ENCODE assay signal across 9 mouse cellular contexts in the genomic region with DNA sequence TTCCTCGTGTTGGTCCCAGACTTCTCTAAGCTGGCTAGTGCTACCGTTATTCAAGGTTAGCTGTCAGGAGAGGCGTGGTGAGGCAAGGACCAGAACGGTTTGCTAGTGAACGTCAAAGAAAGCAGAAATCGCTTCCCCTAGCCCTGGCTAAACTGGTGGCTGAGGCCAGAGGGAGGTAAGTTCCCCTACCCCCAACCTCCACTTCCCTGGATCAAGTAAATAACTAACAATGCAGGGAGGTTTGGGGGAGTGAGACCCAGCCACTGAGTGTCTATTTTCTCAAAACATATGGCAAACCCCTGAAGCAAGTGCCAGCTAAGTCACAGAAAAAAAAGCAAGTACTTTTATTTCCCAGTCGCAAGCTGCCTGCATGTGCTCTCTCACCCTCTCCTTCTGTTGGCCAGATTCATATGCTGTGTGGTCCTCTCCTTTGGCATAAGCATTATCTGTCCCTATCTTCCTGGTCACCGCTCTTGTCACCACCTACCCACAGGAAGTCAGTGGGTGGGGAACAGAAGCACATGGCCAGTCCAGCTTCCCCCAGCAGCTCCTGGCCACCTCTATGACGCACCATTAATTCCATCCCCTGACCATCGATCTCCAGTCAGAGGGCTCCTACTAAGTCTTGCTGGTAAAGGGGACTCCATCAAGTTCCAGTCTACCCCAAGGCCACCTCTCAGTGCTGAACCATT.
DNase-seq lines count a peak whose midpoint lies in the region; ATAC-seq and TF ChIP-seq lines count a peak whose summit lies in the region.
"Had no signal": no experiment of that assay in that cellular context is flagged by ENCODE, and none has a peak within 500 bp of the region (broad histone marks: within the 10 kb centered on the region; RNA-seq: fewer than 3 reads in every experiment).

No protein-coding gene starts in this region.

- no peak overlapping the region for H3K9ac ChIP-seq in kidney, postnatal 0 days (ENCODE audit: low read depth, low read length)
- H3K9ac ChIP-seq in forebrain, embryonic 15.5 days (replicated peaks), result peak overlapping the region; percentile 61
- H3K9ac ChIP-seq in midbrain, embryonic 13.5 days (replicated peaks), result peak overlapping the region; percentile 68

- H3K9me3 ChIP-seq in kidney, postnatal 0 days (replicated peaks; ENCODE audit: low read length), result no peaks in the 10 kb centered on the region
- H3K9me3 ChIP-seq in forebrain, embryonic 15.5 days, result no peaks in the 10 kb centered on the region
- H3K9me3 ChIP-seq in midbrain, embryonic 13.5 days, result no peaks in the 10 kb centered on the region

- no peaks in the 10 kb centered on the region for H3K27me3 ChIP-seq in kidney, postnatal 0 days (ENCODE audit: insufficient read depth, low read length)
- no peaks in the 10 kb centered on the region for H3K27me3 ChIP-seq in forebrain, embryonic 15.5 days
- no peaks in the 10 kb centered on the region for H3K27me3 ChIP-seq in midbrain, embryonic 13.5 days

- H3K36me3 ChIP-seq in kidney, postnatal 0 days (ENCODE audit: insufficient read depth, low read length), result no peaks in the 10 kb centered on the region
- no peaks in the 10 kb centered on the region for H3K36me3 ChIP-seq in forebrain, embryonic 15.5 days
- H3K36me3 ChIP-seq in midbrain, embryonic 13.5 days, result no peaks in the 10 kb centered on the region

- 0 out of 2 replicates have a peak overlapping the region, but pooled peaks have one; percentile 7 for H3K4me3 ChIP-seq in kidney, postnatal 0 days (replicated peaks; ENCODE audit: low read depth, low read length)
- H3K4me3 ChIP-seq in forebrain, embryonic 15.5 days, result peak overlapping the region; percentile 47
- H3K4me3 ChIP-seq in midbrain, embryonic 13.5 days (replicated peaks), result peak overlapping the region; percentile 40

- ATAC-seq in kidney, postnatal 0 days (replicated peaks; ENCODE audit: low FRiP score, low read depth), result peak; percentile 27; the same call in 1 of the 2 replicates
- ATAC-seq in forebrain, embryonic 15.5 days (replicated peaks), result peak; percentile 0; the same call in 1 of the 2 replicates
- peak; percentile 18 for ATAC-seq in midbrain, embryonic 13.5 days

- no peak for TF ChIP-seq CTCF in kidney, postnatal 0 days (IDR thresholded peaks at IDR 0.05; ENCODE audit: low read depth)

- peaks cover 9% of the 10 kb centered on the region for H3K4me1 ChIP-seq in kidney, postnatal 0 days (replicated peaks; ENCODE audit: insufficient read depth, low read length)
- H3K4me1 ChIP-seq in forebrain, embryonic 15.5 days, result peaks cover 59% of the 10 kb centered on the region
- H3K4me1 ChIP-seq in midbrain, embryonic 13.5 days (replicated peaks), result peaks cover 34% of the 10 kb centered on the region

- no peak for DNase-seq in kidney, postnatal 0 days (ENCODE audit: low spot score)
- DNase-seq in kidney, adult 11 months, result no peak
- DNase-seq in cerebellum, postnatal 10 days, result peak; percentile 63
- DNase-seq in spleen, adult 12 weeks (ENCODE audit: low spot score), result no peak
- no peak for DNase-seq in thymus, postnatal 10 days (ENCODE audit: low spot score in 2 of 2)
- no peak for DNase-seq in kidney, postnatal 10 days
- DNase-seq: right cerebral cortex, postnatal 25 days had no signal

- 31% methylated on average over 10 of the region's 10 CpGs for WGBS in kidney, postnatal 0 days
- WGBS in forebrain, embryonic 15.5 days, result 58% methylated on average over 10 of the region's 10 CpGs
- 64% methylated on average over 10 of the region's 10 CpGs for WGBS in midbrain, embryonic 13.5 days

- peak overlapping the region; percentile 51; the same call in 1 of the 2 replicates for H3K4me2 ChIP-seq in kidney, postnatal 0 days (ENCODE audit: low read length)
- peak overlapping the region; percentile 77 for H3K4me2 ChIP-seq in forebrain, embryonic 15.5 days (replicated peaks)
- peak overlapping the region; percentile 69 for H3K4me2 ChIP-seq in midbrain, embryonic 13.5 days (replicated peaks)

- peak overlapping the region; percentile 36; the same call in 1 of the 2 replicates for H3K27ac ChIP-seq in kidney, postnatal 0 days
- H3K27ac ChIP-seq in forebrain, embryonic 15.5 days (replicated peaks), result peak overlapping the region; percentile 96
- peak overlapping the region; percentile 86 for H3K27ac ChIP-seq in midbrain, embryonic 13.5 days

Comparison
In these comparisons a context has a peak if more than half of its experiments do, and no peak if none do; other contexts are left out.
1. DNase-seq: peak in cerebellum, postnatal 10 days (2 of 2); none in kidney, postnatal 0 days (single experiment), kidney, adult 11 months (single experiment), spleen, adult 12 weeks (single experiment), thymus, postnatal 10 days (0 of 2) and kidney, postnatal 10 days (single experiment).
2. H3K27ac ChIP-seq: peak in every context shown above with its lines; median percentile 96 in forebrain, embryonic 15.5 days; 86 in midbrain, embryonic 13.5 days; 36 in kidney, postnatal 0 days.
3. Peak in every context shown above with its lines, with median percentiles within 50 percentile points of each other: ATAC-seq, H3K4me2 ChIP-seq and H3K4me3 ChIP-seq.